Mouse (Mus musculus) olfactory bulb, adult 2 months (tissue): Measurements from ENCODE around the gene Tctn1. TPM values are rescaled to one million over a fixed set of nuclear protein-coding genes. Genes with fewer than 3 reads are reported as not detected.

Experiments
- H3K27ac ChIP-seq: fragments of 200-500 bp; 2 replicates; pipeline ENCODE4 v1.5.1; 2012; ENCODE audit warnings: low read depth, low read length; ENCODE audit not compliant: insufficient read depth
- H3K4me1 ChIP-seq: fragments of 200-500 bp; 2 replicates; pipeline ENCODE4 v1.6.1; 2012; ENCODE audit warnings: low read length; ENCODE audit not compliant: control insufficient read depth, insufficient read depth
- H3K4me3 ChIP-seq: fragments of 200-500 bp; 2 replicates; pipeline ENCODE4 v1.5.1; 2012; ENCODE audit warnings: mild to moderate bottlenecking, low read depth, low read length, moderate library complexity; ENCODE audit not compliant: insufficient read depth
- CTCF ChIP-seq: fragments of 200-500 bp; IDR thresholded peaks from 2 replicates; pipeline ENCODE4 v1.5.1; 2012; ENCODE audit warnings: low read depth, mild to moderate bottlenecking, low read length, moderate library complexity; ENCODE audit not compliant: insufficient read depth
- POLR2A ChIP-seq: fragments of 200-500 bp; IDR thresholded peaks from 2 replicates; pipeline ENCODE4 v1.6.1; 2012; ENCODE audit warnings: mild to moderate bottlenecking, low read depth, low read length, moderate library complexity; ENCODE audit not compliant: insufficient read depth
- WGBS: fragments of 180-500 bp; shearing (Covaris S2); methylation state at CpG from one replicate; pipeline ENCODE4 v1.1.7; 2018; 5-methylcytosine and 5-hydroxymethylcytosine counted together
- polyA plus RNA-seq: library from polyadenylated mRNA; stranded (reverse); fragments of >200 nt; gene quantifications from 2 replicates; pipeline ENCODE4 v1.2.4, GENCODE M21; 2012; ENCODE audit warnings: low replicate concordance; ENCODE audit not compliant: missing spikeins, insufficient read depth, insufficient read length

Tctn1 gene
- polyA plus RNA-seq, 1 experiment: not detected

- WGBS: 87% methylated on average over 12 of the region's 12 CpGs
Measured at GRCm38 (mm10) chr5:122279799-122280421, 15.7 kb upstream of the Tctn1 start.

GRCm38 (mm10) chr5:122278946-122279345 lies 14.7 kb upstream of the Tctn1 start:
- Histone ChIP-seq H3K27ac (no peak overlapping the region), H3K4me1 (peaks cover 5% of the 10 kb centered on the region; the same call in 1 of the 2 replicates), H3K4me3 (no peak overlapping the region)
- 80% methylated on average over 7 of the region's 7 CpGs for WGBS
- no peak for TF ChIP-seq CTCF
- no peak for TF ChIP-seq POLR2A

More at GRCm38 (mm10) chr5:122279799-122280421, 15.7 kb upstream of the Tctn1 start:
- no peak overlapping the region for H3K27ac ChIP-seq
- peaks cover 5% of the 10 kb centered on the region; the same call in 1 of the 2 replicates for H3K4me1 ChIP-seq
- TF ChIP-seq POLR2A (no peak), CTCF (no peak)
- no peak overlapping the region for H3K4me3 ChIP-seq

- H3K4me1 ChIP-seq: no peaks in the 10 kb centered on the region; the same call in 1 of the 2 replicates
- TF ChIP-seq CTCF (no peak), POLR2A (no peak)
- H3K4me3 ChIP-seq: no peak overlapping the region
- WGBS: 20% methylated on average over 5 of the region's 5 CpGs
- no peak overlapping the region for H3K27ac ChIP-seq
Measured at GRCm38 (mm10) chr5:122274785-122275184, 10.5 kb upstream of the Tctn1 start.

- Histone ChIP-seq H3K27ac (no peak overlapping the region), H3K4me3 (no peak overlapping the region), H3K4me1 (no peaks in the 10 kb centered on the region; the same call in 1 of the 2 replicates)
- WGBS: 72% methylated on average over 5 of the region's 5 CpGs
- TF ChIP-seq POLR2A: no peak
- TF ChIP-seq CTCF: no peak
Measured at GRCm38 (mm10) chr5:122272821-122273220, 8.6 kb upstream of the Tctn1 start.

GRCm38 (mm10) chr5:122268858-122269604 lies 4.8 kb upstream of the Tctn1 start:
- no peak overlapping the region for H3K4me3 ChIP-seq
- peaks cover 3% of the 10 kb centered on the region; the same call in 1 of the 2 replicates for H3K4me1 ChIP-seq
- no peak overlapping the region for H3K27ac ChIP-seq
- no peak for TF ChIP-seq CTCF
- TF ChIP-seq POLR2A: no peak
- WGBS: 79% methylated on average over 12 of the region's 12 CpGs

GRCm38 (mm10) chr5:122267899-122268298 lies 3.6 kb upstream of the Tctn1 start:
- 0 out of 2 replicates have a peak, but pooled peaks cover 5% of the 10 kb centered on the region for H3K4me1 ChIP-seq
- 20% methylated on average over 5 of the region's 5 CpGs for WGBS
- TF ChIP-seq CTCF (no peak), POLR2A (no peak)

GRCm38 (mm10) chr5:122267136-122267535 lies 2.9 kb upstream of the Tctn1 start:
- no peak overlapping the region for H3K4me3 ChIP-seq
- peaks cover 6% of the 10 kb centered on the region; the same call in 1 of the 2 replicates for H3K4me1 ChIP-seq
- no peak overlapping the region for H3K27ac ChIP-seq
- 82% methylated on average over 7 of the region's 7 CpGs for WGBS
- TF ChIP-seq CTCF: no peak
- no peak for TF ChIP-seq POLR2A

More at GRCm38 (mm10) chr5:122267899-122268298, 3.6 kb upstream of the Tctn1 start:
- H3K4me3 ChIP-seq: no peak overlapping the region
- no peak overlapping the region for H3K27ac ChIP-seq

- WGBS: 96% methylated on average over 2 of the region's 2 CpGs
- peaks cover 16% of the 10 kb centered on the region for H3K4me1 ChIP-seq
- H3K4me3 ChIP-seq: no peak overlapping the region
- H3K27ac ChIP-seq: no peak overlapping the region
- no peak for TF ChIP-seq CTCF
- no peak for TF ChIP-seq POLR2A
Measured at GRCm38 (mm10) chr5:122265942-122266341, 1.7 kb upstream of the Tctn1 start.

GRCm38 (mm10) chr5:122265187-122265586 lies 927 bp upstream of the Tctn1 start:
- no peak overlapping the region for H3K27ac ChIP-seq
- H3K4me1 ChIP-seq: peaks cover 22% of the 10 kb centered on the region
- TF ChIP-seq POLR2A (no peak), CTCF (no peak)
- H3K4me3 ChIP-seq: no peak overlapping the region
- whole genome bisulfite sequencing: 70% methylated on average over 3 of the region's 3 CpGs
